Mouse (Mus musculus) bone marrow macrophage, adult 2 months (primary cell): Measurements from ENCODE around the gene Tsc1.

ENCODE experiments used
- CTCF ChIP-seq: IDR thresholded peaks from 2 replicates; pipeline ENCODE4 v1.5.1; 2012; ENCODE audit warnings: low read depth, mild to moderate bottlenecking, low read length, moderate library complexity
- POLR2A ChIP-seq: IDR thresholded peaks from 2 replicates; pipeline ENCODE4 v1.6.1; 2012; ENCODE audit warnings: mild to moderate bottlenecking, low read depth, low read length, borderline replicate concordance

DNA sequence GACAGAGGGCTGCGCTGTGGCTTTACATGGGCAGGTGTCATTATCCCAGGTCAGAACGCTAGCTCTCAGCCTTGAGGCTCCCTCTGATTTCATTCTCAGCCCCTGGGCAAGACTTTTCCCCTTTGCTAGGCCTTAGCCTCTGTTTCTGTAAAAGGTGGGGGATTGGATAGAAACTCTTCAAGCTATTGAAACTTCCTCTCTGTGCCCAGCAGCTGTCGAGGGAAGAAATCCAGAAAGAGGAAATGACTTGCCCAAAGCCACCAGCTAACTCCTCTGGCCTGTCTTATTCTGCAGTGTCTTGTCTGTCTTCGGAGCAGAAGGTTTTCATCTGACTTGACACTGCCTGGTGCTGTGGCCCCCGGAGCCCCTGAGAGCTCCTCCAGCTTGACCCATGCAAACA lies 57.5 kb downstream of the Tsc1 start:
- TF ChIP-seq POLR2A (no peak), CTCF (no peak)
